Mouse (Mus musculus) heart, embryonic 13.5 days (tissue): ENCODE measurements at regions not wholly inside any gene's neighbourhood (a gene's known extent, or its start where the extent isn't known, plus 50 kb on each side); places are given as distances from the start of the nearest gene placed in this dataset.

Experiments
- ATAC-seq: fragments of 200-750 bp; cut with Nextera tagmentation; 2 replicates; pipeline ENCODE4 v1.8.0; 2017; ENCODE audit warnings: moderate TSS enrichment; ENCODE audit not compliant: insufficient number of reproducible peaks, low FRiP score, low TSS enrichment; ENCODE audit errors: extremely low read depth
- H3K27ac ChIP-seq: fragments of 300-500 bp; sonication (generic); replicated peaks from 2 replicates; pipeline ENCODE4 v1.5.1; 2015; ENCODE audit warnings: moderate library complexity, mild to moderate bottlenecking, inconsistent platforms
- H3K27me3 ChIP-seq: fragments of 300-500 bp; sonication (generic); replicated peaks from 2 replicates; pipeline ENCODE4 v1.6.1; 2015; ENCODE audit warnings: mild to moderate bottlenecking, inconsistent platforms
- H3K36me3 ChIP-seq: fragments of 300-500 bp; sonication (generic); 2 replicates; pipeline ENCODE4 v1.6.1; 2015; ENCODE audit warnings: mild to moderate bottlenecking, inconsistent platforms
- H3K4me1 ChIP-seq: fragments of 300-500 bp; sonication (generic); 2 replicates; pipeline ENCODE4 v1.6.1; 2015; ENCODE audit warnings: inconsistent platforms
- H3K4me2 ChIP-seq: fragments of 300-500 bp; sonication (generic); 2 replicates; pipeline ENCODE4 v1.6.1; 2015; ENCODE audit warnings: inconsistent platforms, mild to moderate bottlenecking, moderate library complexity
- H3K4me3 ChIP-seq: fragments of 300-500 bp; sonication (generic); 2 replicates; pipeline ENCODE4 v1.5.1; 2015; ENCODE audit warnings: moderate library complexity, mild to moderate bottlenecking, inconsistent platforms
- H3K9ac ChIP-seq: fragments of 300-500 bp; sonication (generic); 2 replicates; pipeline ENCODE4 v1.6.1; 2015; ENCODE audit warnings: inconsistent platforms, mild to moderate bottlenecking, moderate library complexity
- H3K9me3 ChIP-seq: fragments of 300-500 bp; sonication (generic); 2 replicates; pipeline ENCODE4 v1.6.1; 2016; ENCODE audit warnings: inconsistent platforms
- WGBS: fragments of 180-500 bp; shearing (Covaris S2); methylation state at CpG from one replicate; pipeline ENCODE4 v1.1.7; 2015; ENCODE audit warnings: mixed read lengths; 5-methylcytosine and 5-hydroxymethylcytosine counted together

- Histone ChIP-seq H3K4me1 (peaks cover 15% of the 10 kb centered on the region), H3K9me3 (no peaks in the 10 kb centered on the region), H3K27me3 (0 out of 2 replicates have a peak, but pooled peaks cover 5% of the 10 kb centered on the region), H3K9ac (no peak overlapping the region), H3K36me3 (no peaks in the 10 kb centered on the region), H3K27ac (no peak overlapping the region), H3K4me2 (no peak overlapping the region), H3K4me3 (no peak overlapping the region)
- no peak for ATAC-seq
- WGBS = 74% methylated on average over 9 of the region's 9 CpGs
Observed at GRCm38 (mm10) chr3:128187330-128188044, 291.4 kb upstream of the Fam241a start.

DNA sequence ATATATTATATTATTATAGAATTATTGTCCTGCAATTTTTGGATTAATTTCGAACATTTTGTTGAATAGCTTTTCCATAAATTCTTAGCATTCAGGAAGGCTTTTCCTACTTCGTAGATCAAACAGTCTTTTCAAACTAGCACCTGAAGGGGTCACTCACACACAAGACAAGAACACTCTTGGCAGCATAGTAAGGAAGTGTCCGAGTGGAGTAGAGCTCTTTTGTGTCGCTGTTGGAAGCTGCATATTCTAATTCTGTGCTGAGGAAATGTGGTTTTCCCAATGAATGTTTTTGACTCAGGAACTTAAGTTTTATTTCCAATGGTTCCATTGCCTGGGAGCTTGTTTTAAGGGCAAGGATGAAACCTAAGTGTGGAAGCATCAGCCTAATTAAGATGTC is 290.2 kb upstream of the Fam241a start:
- H3K27me3 ChIP-seq = 0 out of 2 replicates have a peak, but pooled peaks cover 5% of the 10 kb centered on the region
- H3K4me1 ChIP-seq = peaks cover 6% of the 10 kb centered on the region
- H3K4me3 ChIP-seq = no peak overlapping the region
- H3K9me3 ChIP-seq = no peaks in the 10 kb centered on the region
- no peak overlapping the region; the same call in 1 of the 2 replicates for H3K4me2 ChIP-seq
- no peak for ATAC-seq
- no peaks in the 10 kb centered on the region for H3K36me3 ChIP-seq
- H3K27ac ChIP-seq = no peak overlapping the region
- 5% methylated on average over 4 of the region's 4 CpGs for WGBS
- H3K9ac ChIP-seq = no peak overlapping the region

DNA sequence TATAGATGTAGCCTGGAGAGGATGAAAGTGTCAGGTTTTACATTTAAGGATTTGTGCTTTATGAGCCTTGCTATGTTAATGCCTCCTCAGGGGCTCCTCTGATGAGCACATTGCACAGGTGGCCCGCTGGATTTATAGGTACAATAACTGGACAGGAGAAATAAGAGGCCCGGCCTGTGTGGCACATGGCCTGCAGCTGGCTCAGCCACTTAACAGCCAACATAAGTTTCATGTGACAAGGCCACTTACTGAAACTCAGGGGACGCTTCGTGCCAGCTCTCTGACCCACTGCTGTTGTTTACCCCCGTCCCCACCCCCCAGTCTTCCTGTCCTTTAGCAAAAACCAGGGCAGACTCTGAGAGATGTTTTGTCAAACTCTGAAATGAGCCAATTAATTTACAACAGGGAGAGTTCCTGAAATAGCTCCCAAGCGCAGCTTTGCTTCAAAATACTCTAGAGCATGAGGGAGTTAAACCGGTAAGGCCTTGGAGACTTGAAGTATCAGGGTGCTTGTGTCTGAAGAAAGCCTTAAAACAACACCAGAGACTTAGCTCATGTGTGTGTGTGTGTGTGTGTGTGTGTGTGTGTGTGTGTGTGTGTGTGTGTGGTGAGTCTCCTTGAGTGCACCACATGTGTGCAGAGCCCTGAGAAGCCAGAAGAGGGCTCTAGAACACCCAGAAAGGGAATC is 285.2 kb upstream of the Fam241a start:
- Histone ChIP-seq H3K36me3 (no peaks in the 10 kb centered on the region), H3K9ac (no peak overlapping the region), H3K4me1 (peaks cover 8% of the 10 kb centered on the region; the same call in 1 of the 2 replicates), H3K9me3 (no peaks in the 10 kb centered on the region), H3K27ac (no peak overlapping the region), H3K4me2 (no peak overlapping the region), H3K4me3 (no peak overlapping the region), H3K27me3 (no peaks in the 10 kb centered on the region)
- ATAC-seq = no peak
- WGBS = 59% methylated on average over 7 of the region's 7 CpGs

- no peak overlapping the region for H3K27ac ChIP-seq
- H3K4me3 ChIP-seq = no peak overlapping the region
- no peaks in the 10 kb centered on the region for H3K9me3 ChIP-seq
- no peaks in the 10 kb centered on the region for H3K4me1 ChIP-seq
- 64% methylated on average over 8 of the region's 8 CpGs for WGBS
- H3K4me2 ChIP-seq = no peak overlapping the region
- H3K27me3 ChIP-seq = no peaks in the 10 kb centered on the region
- ATAC-seq = no peak
- no peak overlapping the region for H3K9ac ChIP-seq
- no peaks in the 10 kb centered on the region for H3K36me3 ChIP-seq
Observed at GRCm38 (mm10) chr3:128149216-128149615, 253.1 kb upstream of the Fam241a start.

GRCm38 (mm10) chr3:128145329-128145728 is 249.2 kb upstream of the Fam241a start:
- H3K4me2 ChIP-seq = no peak overlapping the region
- H3K4me1 ChIP-seq = no peaks in the 10 kb centered on the region
- WGBS = 74% methylated on average over 7 of the region's 7 CpGs
- H3K9me3 ChIP-seq = no peaks in the 10 kb centered on the region
- H3K4me3 ChIP-seq = no peak overlapping the region
- H3K36me3 ChIP-seq = no peaks in the 10 kb centered on the region
- no peak overlapping the region for H3K27ac ChIP-seq
- no peak overlapping the region for H3K9ac ChIP-seq
- H3K27me3 ChIP-seq = no peaks in the 10 kb centered on the region
- no peak for ATAC-seq

GRCm38 (mm10) chr3:128127836-128128235 is 231.7 kb upstream of the Fam241a start:
- Histone ChIP-seq H3K36me3 (no peaks in the 10 kb centered on the region), H3K27ac (no peak overlapping the region), H3K9me3 (no peaks in the 10 kb centered on the region), H3K9ac (no peak overlapping the region), H3K4me2 (no peak overlapping the region), H3K4me3 (no peak overlapping the region), H3K27me3 (no peaks in the 10 kb centered on the region), H3K4me1 (no peaks in the 10 kb centered on the region)
- WGBS = 53% methylated on average over 5 of the region's 5 CpGs
- ATAC-seq = no peak

- no peak overlapping the region for H3K4me2 ChIP-seq
- no peaks in the 10 kb centered on the region for H3K4me1 ChIP-seq
- 40% methylated on average over 3 of the region's 3 CpGs for WGBS
- H3K27ac ChIP-seq = no peak overlapping the region
- H3K9me3 ChIP-seq = no peaks in the 10 kb centered on the region
- no peak overlapping the region for H3K4me3 ChIP-seq
- no peaks in the 10 kb centered on the region for H3K36me3 ChIP-seq
- no peak for ATAC-seq
- H3K9ac ChIP-seq = no peak overlapping the region
- no peaks in the 10 kb centered on the region for H3K27me3 ChIP-seq
Observed at GRCm38 (mm10) chr3:128126664-128127063, 230.5 kb upstream of the Fam241a start.

- H3K36me3 ChIP-seq = no peaks in the 10 kb centered on the region
- H3K4me1 ChIP-seq = no peaks in the 10 kb centered on the region
- 79% methylated on average over 6 of the region's 6 CpGs for WGBS
- no peak for ATAC-seq
- H3K4me3 ChIP-seq = no peak overlapping the region
- no peak overlapping the region for H3K9ac ChIP-seq
- no peak overlapping the region for H3K4me2 ChIP-seq
- H3K9me3 ChIP-seq = no peaks in the 10 kb centered on the region
- no peak overlapping the region for H3K27ac ChIP-seq
- no peaks in the 10 kb centered on the region for H3K27me3 ChIP-seq
Observed at GRCm38 (mm10) chr3:128122111-128122510, 226.0 kb upstream of the Fam241a start.

DNA sequence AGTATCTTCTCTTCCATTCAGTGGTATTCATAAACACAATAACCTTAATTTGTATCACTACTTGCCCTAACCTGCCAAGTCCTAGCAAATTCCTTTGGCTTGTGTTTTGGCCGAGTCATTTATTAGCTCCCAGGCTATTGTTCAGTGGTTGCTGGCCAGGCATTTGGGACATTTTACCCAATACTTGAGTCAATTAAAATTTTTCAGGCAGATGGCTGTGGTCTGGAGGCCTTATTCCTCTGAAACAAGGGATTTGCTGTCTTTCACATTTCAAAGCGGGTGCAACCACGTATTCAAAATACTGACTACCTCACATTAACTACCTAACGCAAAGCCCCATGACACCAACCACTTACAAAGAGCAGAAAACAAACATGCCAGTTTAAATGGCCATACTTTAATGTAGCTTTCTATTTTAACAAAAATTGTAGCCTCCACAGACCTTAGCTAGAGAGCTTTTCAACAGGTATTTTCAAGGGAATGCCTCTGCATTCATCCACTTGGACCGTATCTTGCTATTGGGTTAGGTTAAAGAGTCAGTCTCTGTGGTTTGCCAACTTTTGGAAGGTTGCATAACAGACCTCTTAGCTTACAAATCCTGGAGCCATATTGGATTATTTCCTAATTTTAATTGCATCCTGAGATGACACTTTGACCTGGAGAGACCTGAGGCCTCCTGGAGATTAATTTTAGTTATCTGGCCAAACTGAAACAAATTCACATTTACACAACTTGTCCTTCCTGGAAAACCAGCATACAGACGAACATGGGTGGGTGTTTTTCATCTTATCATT is 224.7 kb upstream of the Fam241a start:
- no peaks in the 10 kb centered on the region for H3K9me3 ChIP-seq
- no peak overlapping the region for H3K9ac ChIP-seq
- H3K4me3 ChIP-seq = no peak overlapping the region
- 79% methylated on average over 6 of the region's 6 CpGs for WGBS
- ATAC-seq = no peak
- no peak overlapping the region for H3K4me2 ChIP-seq
- no peak overlapping the region for H3K27ac ChIP-seq
- no peaks in the 10 kb centered on the region for H3K4me1 ChIP-seq
- no peaks in the 10 kb centered on the region for H3K36me3 ChIP-seq
- H3K27me3 ChIP-seq = no peaks in the 10 kb centered on the region

DNA sequence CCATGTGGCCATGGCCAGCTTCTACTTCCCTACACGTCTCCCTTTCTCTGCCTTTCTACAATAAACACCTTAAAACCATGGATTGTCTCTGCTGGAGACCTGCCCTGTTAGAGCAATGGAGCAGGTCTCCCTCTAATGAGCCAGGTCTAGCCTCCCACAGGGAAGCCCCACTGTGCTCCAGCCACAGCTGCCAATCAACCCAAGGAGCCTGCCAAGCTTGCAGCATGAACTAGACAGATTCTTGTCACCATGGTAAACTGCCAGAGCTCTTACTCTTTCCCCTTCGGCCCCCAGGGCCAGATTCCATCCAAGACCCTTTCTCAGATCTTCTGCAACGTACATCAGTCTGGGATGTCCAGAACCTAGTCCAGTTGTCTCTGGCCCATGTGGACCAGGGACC is 217.1 kb upstream of the Fam241a start:
- no peak for ATAC-seq
- H3K4me3 ChIP-seq = no peak overlapping the region
- WGBS = 60% methylated on average over 3 of the region's 3 CpGs
- no peak overlapping the region for H3K9ac ChIP-seq
- H3K27me3 ChIP-seq = no peaks in the 10 kb centered on the region
- H3K27ac ChIP-seq = no peak overlapping the region
- no peaks in the 10 kb centered on the region for H3K4me1 ChIP-seq
- H3K4me2 ChIP-seq = no peak overlapping the region
- no peaks in the 10 kb centered on the region for H3K36me3 ChIP-seq
- H3K9me3 ChIP-seq = no peaks in the 10 kb centered on the region; the same call in 1 of the 2 replicates

GRCm38 (mm10) chr3:128110406-128110805 is 214.3 kb upstream of the Fam241a start:
- Histone ChIP-seq H3K27ac (no peak overlapping the region), H3K9me3 (no peaks in the 10 kb centered on the region; the same call in 1 of the 2 replicates), H3K4me3 (no peak overlapping the region), H3K4me1 (no peaks in the 10 kb centered on the region), H3K27me3 (no peaks in the 10 kb centered on the region), H3K36me3 (no peaks in the 10 kb centered on the region), H3K9ac (no peak overlapping the region), H3K4me2 (no peak overlapping the region)
- WGBS = 74% methylated on average over 2 of the region's 2 CpGs
- no peak for ATAC-seq
